Mouse (Mus musculus) liver, embryonic 14.5 days (tissue): ENCODE measurements around the gene Speer2.

ENCODE experiments used
- CTCF ChIP-seq: IDR thresholded peaks from 2 replicates; pipeline ENCODE4 v1.5.1; 2016; ENCODE audit warnings: antibody characterized with exemption, low read depth, control low read depth
- EP300 ChIP-seq: IDR thresholded peaks from 2 replicates; pipeline ENCODE4 v1.6.1; 2016; ENCODE audit warnings: antibody characterized with exemption, low read depth

- TF ChIP-seq EP300 (no peak), CTCF (no peak)
These were observed 26.9 kb downstream of the Speer2 start for GRCm38 (mm10) chr16:69836628-69837027.
